Mouse (Mus musculus): ENCODE results near the gene Cfdp1. TPM values are rescaled to one million over a fixed set of nuclear protein-coding genes. Genes with fewer than 3 reads are reported as not detected.

The Cfdp1 gene
- polyA plus RNA-seq (2012; rRNA removed) = 65.0 and 97.6 TPM in 2 replicates

- peak; percentile 70; the same call in 1 of the 2 replicates for TF ChIP-seq POLR2A (IDR thresholded peaks at IDR 0.05; ENCODE audit: borderline replicate concordance, extremely low read depth, insufficient read depth, insufficient read length, poor library complexity, severe bottlenecking)
- TF ChIP-seq CTCF (IDR thresholded peaks at IDR 0.05; ENCODE audit: borderline replicate concordance, extremely low read depth, insufficient read depth, insufficient read length) = peak; percentile 29; the same call in 1 of the 2 replicates
Measured at GRCm38 (mm10) chr8:111853861-111854501, at the start of gene Cfdp1. Cfdp1 (minus strand) TSS chr8:111854291.

DNA sequence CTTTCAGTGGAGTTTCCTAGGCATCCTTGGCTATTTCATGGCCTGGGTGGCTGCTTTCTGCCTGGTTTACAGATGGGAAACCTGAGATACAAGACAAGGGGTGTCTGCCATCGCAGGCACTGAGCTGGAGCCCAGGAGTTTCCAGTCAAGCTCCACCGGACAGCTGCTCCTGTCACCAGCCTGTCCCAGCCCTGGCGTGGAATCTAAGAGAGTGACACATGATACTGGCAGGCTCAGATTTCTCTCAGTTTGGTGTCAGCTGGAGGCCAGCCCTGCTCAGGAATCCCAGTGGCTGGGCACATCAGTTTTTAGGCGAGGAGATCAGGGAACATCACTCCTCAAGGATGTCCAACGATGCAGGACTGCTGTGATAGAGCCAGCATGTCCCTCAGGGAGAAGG, 48.0 kb upstream of the Cfdp1 start:
- DNase-seq (ENCODE audit: low read depth) = no peak
- TF ChIP-seq CTCF (IDR thresholded peaks at IDR 0.05; ENCODE audit: borderline replicate concordance, extremely low read depth, insufficient read depth, insufficient read length) = no peak
- TF ChIP-seq POLR2A (IDR thresholded peaks at IDR 0.05; ENCODE audit: borderline replicate concordance, extremely low read depth, insufficient read depth, insufficient read length, poor library complexity, severe bottlenecking) = no peak

More at GRCm38 (mm10) chr8:111853861-111854501, at the start of gene Cfdp1:
- DNase-seq (ENCODE audit: low read depth) = peak; percentile 99

- DNase-seq (ENCODE audit: low read depth) = peak; percentile 18
- no peak for TF ChIP-seq CTCF (IDR thresholded peaks at IDR 0.05; ENCODE audit: borderline replicate concordance, extremely low read depth, insufficient read depth, insufficient read length)
- TF ChIP-seq POLR2A (IDR thresholded peaks at IDR 0.05; ENCODE audit: borderline replicate concordance, extremely low read depth, insufficient read depth, insufficient read length, poor library complexity, severe bottlenecking) = no peak
Measured at GRCm38 (mm10) chr8:111898586-111898985, 44.5 kb upstream of the Cfdp1 start.

DNA sequence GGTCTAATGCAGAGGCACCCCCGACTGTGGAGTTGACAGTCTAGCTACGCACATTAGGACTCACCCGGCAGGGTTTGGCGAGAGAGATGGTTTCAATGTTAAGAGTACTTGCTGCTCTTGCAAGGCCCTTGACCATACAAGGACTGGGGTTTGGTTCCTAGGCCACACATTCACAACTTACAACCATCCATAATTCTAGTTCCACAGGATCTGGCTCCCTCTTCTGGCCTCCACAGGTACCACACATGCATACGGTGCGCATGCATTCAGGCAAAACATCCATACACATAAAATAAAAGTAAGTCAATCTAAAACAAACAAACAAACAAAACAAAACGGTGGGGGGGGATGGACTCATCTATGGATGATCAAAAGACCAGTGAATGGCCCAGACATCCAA, 40.9 kb upstream of the Cfdp1 start:
- TF ChIP-seq CTCF (IDR thresholded peaks at IDR 0.05; ENCODE audit: borderline replicate concordance, extremely low read depth, insufficient read depth, insufficient read length) (peak; percentile 14; the same call in 1 of the 2 replicates), POLR2A (IDR thresholded peaks at IDR 0.05; ENCODE audit: borderline replicate concordance, extremely low read depth, insufficient read depth, insufficient read length, poor library complexity, severe bottlenecking) (no peak)
- DNase-seq (ENCODE audit: low read depth) = no peak

DNA sequence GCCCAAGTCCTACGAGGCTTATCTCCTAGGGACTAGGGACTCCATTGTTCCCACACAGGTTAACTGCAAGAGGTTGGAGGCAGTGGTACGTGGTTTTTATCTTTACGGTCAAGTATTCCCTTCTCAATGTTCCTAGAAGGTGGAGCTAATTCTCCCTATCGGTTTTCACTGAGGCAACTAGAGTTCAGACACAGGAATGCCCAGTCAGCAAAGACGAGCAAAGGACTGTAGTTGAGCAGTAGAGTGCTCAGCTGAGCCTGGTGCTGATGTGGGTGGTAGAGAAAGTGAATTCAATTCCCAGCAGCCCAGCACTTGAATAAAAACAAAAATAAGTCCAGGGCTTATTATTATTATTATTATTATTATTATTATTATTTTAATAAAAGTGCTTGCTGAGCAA, 38.5 kb upstream of the Cfdp1 start:
- DNase-seq (ENCODE audit: low read depth) = no peak
- TF ChIP-seq POLR2A (IDR thresholded peaks at IDR 0.05; ENCODE audit: borderline replicate concordance, extremely low read depth, insufficient read depth, insufficient read length, poor library complexity, severe bottlenecking) = no peak

GRCm38 (mm10) chr8:111891983-111892382, 37.9 kb upstream of the Cfdp1 start:
- no peak for DNase-seq (ENCODE audit: low read depth)
- no peak for TF ChIP-seq POLR2A (IDR thresholded peaks at IDR 0.05; ENCODE audit: borderline replicate concordance, extremely low read depth, insufficient read depth, insufficient read length, poor library complexity, severe bottlenecking)
- no peak for TF ChIP-seq CTCF (IDR thresholded peaks at IDR 0.05; ENCODE audit: borderline replicate concordance, extremely low read depth, insufficient read depth, insufficient read length)

- TF ChIP-seq POLR2A (IDR thresholded peaks at IDR 0.05; ENCODE audit: borderline replicate concordance, extremely low read depth, insufficient read depth, insufficient read length, poor library complexity, severe bottlenecking) (no peak), CTCF (IDR thresholded peaks at IDR 0.05; ENCODE audit: borderline replicate concordance, extremely low read depth, insufficient read depth, insufficient read length) (no peak)
Measured at GRCm38 (mm10) chr8:111890911-111891303, 36.8 kb upstream of the Cfdp1 start.

GRCm38 (mm10) chr8:111889931-111890910, 36.1 kb upstream of the Cfdp1 start:
- no peak for DNase-seq (ENCODE audit: low read depth)
- no peak for TF ChIP-seq POLR2A (IDR thresholded peaks at IDR 0.05; ENCODE audit: borderline replicate concordance, extremely low read depth, insufficient read depth, insufficient read length, poor library complexity, severe bottlenecking)
- TF ChIP-seq CTCF (IDR thresholded peaks at IDR 0.05; ENCODE audit: borderline replicate concordance, extremely low read depth, insufficient read depth, insufficient read length) = no peak

More at GRCm38 (mm10) chr8:111890911-111891303, 36.8 kb upstream of the Cfdp1 start:
- DNase-seq (ENCODE audit: low read depth) = no peak

- peak; percentile 28 for DNase-seq (ENCODE audit: low read depth)
- no peak for TF ChIP-seq CTCF (IDR thresholded peaks at IDR 0.05; ENCODE audit: borderline replicate concordance, extremely low read depth, insufficient read depth, insufficient read length)
- no peak for TF ChIP-seq POLR2A (IDR thresholded peaks at IDR 0.05; ENCODE audit: borderline replicate concordance, extremely low read depth, insufficient read depth, insufficient read length, poor library complexity, severe bottlenecking)
Measured at GRCm38 (mm10) chr8:111888091-111888650, 34.1 kb upstream of the Cfdp1 start.

DNA sequence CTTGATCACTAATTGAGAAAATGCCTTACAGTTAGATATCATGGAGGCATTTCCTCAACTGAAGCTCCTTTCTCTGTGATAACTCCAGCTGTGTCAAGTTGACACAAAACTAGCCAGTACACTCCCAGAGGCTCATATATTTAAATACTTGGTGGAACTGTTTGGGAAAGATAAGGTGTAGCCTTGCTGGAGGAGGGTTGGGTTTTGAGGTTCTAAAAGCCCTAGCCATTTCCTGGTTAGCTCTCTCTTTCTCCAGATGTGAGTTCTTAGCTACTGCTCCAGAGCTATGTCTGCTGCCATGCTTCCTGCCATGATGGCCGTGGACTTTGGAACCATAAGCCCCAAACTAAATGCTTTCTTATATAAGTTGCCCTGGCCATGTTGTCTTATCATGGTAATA, 33.4 kb upstream of the Cfdp1 start:
- TF ChIP-seq CTCF (IDR thresholded peaks at IDR 0.05; ENCODE audit: borderline replicate concordance, extremely low read depth, insufficient read depth, insufficient read length) (no peak), POLR2A (IDR thresholded peaks at IDR 0.05; ENCODE audit: borderline replicate concordance, extremely low read depth, insufficient read depth, insufficient read length, poor library complexity, severe bottlenecking) (no peak)
- DNase-seq (ENCODE audit: low read depth) = no peak

DNA sequence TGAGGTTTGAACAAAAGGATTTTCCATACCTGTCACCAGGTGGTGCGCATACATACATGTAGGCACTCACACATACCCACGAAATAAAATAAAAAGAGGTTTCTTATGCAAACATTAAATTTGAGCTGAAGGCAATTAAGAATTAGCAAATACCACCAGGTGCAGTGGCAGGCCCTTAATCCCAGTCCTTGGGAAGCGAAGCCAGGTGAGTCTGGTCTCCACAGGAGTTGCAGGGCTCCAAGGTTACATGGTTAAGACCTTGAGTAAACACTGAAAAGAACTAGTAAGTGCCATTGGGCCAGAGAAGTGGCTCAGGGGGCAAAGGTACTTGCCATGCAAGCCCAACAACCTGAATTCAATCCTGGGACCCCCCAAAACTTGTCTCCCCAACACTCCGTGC, 29.5 kb upstream of the Cfdp1 start:
- no peak for DNase-seq (ENCODE audit: low read depth)
- TF ChIP-seq POLR2A (IDR thresholded peaks at IDR 0.05; ENCODE audit: borderline replicate concordance, extremely low read depth, insufficient read depth, insufficient read length, poor library complexity, severe bottlenecking) (no peak), CTCF (IDR thresholded peaks at IDR 0.05; ENCODE audit: borderline replicate concordance, extremely low read depth, insufficient read depth, insufficient read length) (no peak)

Data from brain, embryonic 14.5 days (tissue).